ENCODE assay signal across 8 mouse cellular contexts in genomic region chr10:127226318-127226895, GRCm38 (mm10). TPM values are rescaled to one million over a fixed set of nuclear protein-coding genes. Genes with fewer than 3 reads are reported as not detected.
DNase-seq lines count a peak whose midpoint lies in the region; ATAC-seq lines count a peak whose summit lies in the region.

No protein-coding gene starts in this region.

- ATAC-seq in monocyte, adult 5-6 weeks (replicated peaks; ENCODE audit: insufficient number of reproducible peaks, low FRiP score, low TSS enrichment, poor library complexity, severe bottlenecking): no peak

- intact Hi-C loops in gastrocnemius, postnatal 14 days (cut with DNase I; ENCODE audit: low total_unique reads): loop anchor here (5.0 kb wide), 1 partner anchor 49 kb away; no protein-coding TSS in a partner anchor

- peak; percentile 27 for DNase-seq in gastrocnemius, postnatal 14 days
- DNase-seq in gastrocnemius, adult 18-20 months (ENCODE audit: low spot score): no peak
- peak; percentile 31 for DNase-seq in right cerebral cortex, postnatal 25 days
- DNase-seq in right cerebral cortex, adult 18-20 months: no peak
- DNase-seq in kidney, adult 9 months: peak; percentile 36
- DNase-seq in testis, postnatal 10 days (ENCODE audit: low spot score): peak; percentile 72
- no peak for DNase-seq in urinary bladder, adult 18-20 months (ENCODE audit: low spot score in 2 of 2)

RNA-seq across cellular contexts. Expression of gene Pip4k2c, which starts 15.0 kb away (rescaled TPM):
- 1 to 10 TPM; 6.3 to 7.6 TPM for total RNA-seq in gastrocnemius, postnatal 14 days (2021)
- total RNA-seq in gastrocnemius, adult 18-20 months (2021): 1 to 10 TPM; 7.4 to 8.2 TPM
- total RNA-seq in monocyte, adult 5-6 weeks (2017): 15.7 to 32.0 TPM (median 21.5 TPM) in 3 replicates

RNA-seq across cellular contexts. Expression of gene Dtx3, which starts 30.9 kb away (rescaled TPM):
- total RNA-seq in gastrocnemius, postnatal 14 days (2021): 10 to 100 TPM; 22.2 to 24.8 TPM
- 10 to 100 TPM; 20.0 to 27.3 TPM for total RNA-seq in gastrocnemius, adult 18-20 months (2021)
- 3.8 to 17.3 TPM (median 8.8 TPM) in 3 replicates for total RNA-seq in monocyte, adult 5-6 weeks (2017)

RNA-seq across cellular contexts. Expression of gene Arhgef25, which starts 36.5 kb away (rescaled TPM):
- 10 to 100 TPM; 13.9 to 14.4 TPM for total RNA-seq in gastrocnemius, postnatal 14 days (2021)
- 1 to 10 TPM; 7.4 to 9.5 TPM for total RNA-seq in gastrocnemius, adult 18-20 months (2021)
- 1.9 TPM in 1 of 3 replicates, not detected in the others for total RNA-seq in monocyte, adult 5-6 weeks (2017)

RNA-seq across cellular contexts. Expression of gene Kif5a, which starts 36.7 kb away (rescaled TPM):
- total RNA-seq in gastrocnemius, postnatal 14 days (2021): under 1 TPM; 0.45 to 0.53 TPM
- under 1 TPM; 0.21 to 0.37 TPM for total RNA-seq in gastrocnemius, adult 18-20 months (2021)
- total RNA-seq in monocyte, adult 5-6 weeks (2017): 0.19 to 0.48 TPM in 2 of 3 replicates, not detected in the other

RNA-seq across cellular contexts. Expression of gene Dctn2, which starts 39.8 kb away (rescaled TPM):
- 100 to 1,000 TPM in 1 of 2 experiments, 10 to 100 TPM in 1; 99.8 to 103 TPM for total RNA-seq in gastrocnemius, postnatal 14 days (2021)
- total RNA-seq in gastrocnemius, adult 18-20 months (2021): 10 to 100 TPM; 96.1 to 97.2 TPM
- total RNA-seq in monocyte, adult 5-6 weeks (2017): 89.0 to 104 TPM (median 92.1 TPM) in 3 replicates

Comparison
In these comparisons a context has a peak if more than half of its experiments do, and no peak if none do; other contexts are left out.
1. DNase-seq: peak in gastrocnemius, postnatal 14 days (single experiment), right cerebral cortex, postnatal 25 days (single experiment), kidney, adult 9 months (single experiment) and testis, postnatal 10 days (single experiment); none in gastrocnemius, adult 18-20 months (single experiment), right cerebral cortex, adult 18-20 months (single experiment) and urinary bladder, adult 18-20 months (0 of 2).